Mouse (Mus musculus): Measurements from ENCODE around the gene Nos1ap.

Nos1ap gene

DNA sequence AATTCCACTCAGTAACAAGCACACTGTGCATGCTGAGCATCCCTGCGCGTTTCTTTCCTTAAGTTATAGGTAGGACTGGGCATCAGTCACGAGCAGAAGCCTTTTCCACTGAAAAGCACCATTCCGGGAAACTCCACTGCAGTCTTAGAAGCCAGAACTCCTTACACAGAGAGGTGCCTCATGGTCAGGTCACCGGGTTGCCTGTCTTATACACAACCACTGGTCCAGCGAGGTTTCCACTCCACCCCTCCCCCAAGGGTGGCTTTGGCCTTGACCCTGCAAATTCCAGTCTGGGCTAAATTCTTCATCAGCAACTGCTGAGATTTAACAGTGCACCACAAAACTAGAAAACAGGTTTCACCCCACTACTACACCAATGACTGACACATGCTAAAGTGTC is 1.3 kb downstream of the Nos1ap start:
- DNase-seq (ENCODE audit: low spot score) = no peak

DNA sequence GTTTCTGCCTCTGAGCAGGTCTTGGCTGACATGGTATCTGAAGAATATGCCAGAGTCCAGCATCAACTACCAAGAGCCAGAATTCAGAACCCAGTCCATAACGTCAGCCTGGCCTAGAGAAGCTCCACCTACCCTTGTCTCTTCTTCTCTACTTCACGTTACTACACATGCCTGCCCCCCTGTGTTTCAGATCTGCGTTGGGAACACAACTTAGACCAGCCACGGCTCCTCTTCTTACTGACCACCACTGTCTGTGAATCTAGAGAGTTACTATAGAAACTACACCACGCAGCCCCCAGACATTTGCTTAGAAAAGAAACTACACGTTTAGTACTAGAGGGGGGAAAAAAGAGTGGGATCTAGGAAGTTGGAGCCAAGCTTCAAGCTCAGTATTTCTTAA is 2.9 kb downstream of the Nos1ap start:
- no peak for DNase-seq (ENCODE audit: low spot score)

DNA sequence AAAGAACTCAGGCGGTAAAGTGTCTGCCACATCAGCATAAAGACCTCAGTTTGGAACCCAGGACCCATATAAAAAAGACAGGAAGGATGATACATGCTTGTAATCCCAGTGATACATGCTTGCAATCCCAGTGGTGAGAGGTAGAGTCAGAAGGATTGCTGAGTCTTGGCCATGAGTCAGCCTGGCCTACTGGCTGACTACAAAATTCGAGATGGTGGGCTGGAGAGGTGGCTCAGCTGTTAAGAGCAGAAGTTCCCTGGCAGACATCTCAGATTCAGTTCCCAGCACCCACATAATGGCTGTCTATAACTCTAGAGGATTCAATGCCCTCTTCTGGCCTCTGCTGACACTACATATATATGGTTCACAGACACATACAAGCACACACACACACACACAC is 5.7 kb downstream of the Nos1ap start:
- no peak for DNase-seq (ENCODE audit: low spot score)

DNA sequence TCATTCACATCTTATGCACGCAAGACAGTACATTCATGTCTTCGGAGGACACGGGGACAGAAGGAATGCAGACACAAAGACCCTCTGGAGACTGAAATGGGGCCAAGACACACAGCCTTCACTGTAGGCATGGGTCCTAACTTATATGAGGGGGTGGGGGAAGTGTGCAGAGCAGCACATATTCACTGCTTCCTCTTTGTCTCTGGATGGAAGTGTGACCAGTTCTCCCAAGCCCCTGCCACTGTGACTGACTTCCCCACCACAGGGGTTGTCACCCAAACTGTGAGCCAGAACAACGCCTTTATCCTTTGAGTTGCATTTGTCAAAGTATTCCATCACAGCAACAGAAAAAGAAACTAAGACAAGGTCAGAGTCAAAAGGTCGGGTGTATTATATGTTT is 7.3 kb downstream of the Nos1ap start:
- DNase-seq (ENCODE audit: low spot score) = no peak

DNA sequence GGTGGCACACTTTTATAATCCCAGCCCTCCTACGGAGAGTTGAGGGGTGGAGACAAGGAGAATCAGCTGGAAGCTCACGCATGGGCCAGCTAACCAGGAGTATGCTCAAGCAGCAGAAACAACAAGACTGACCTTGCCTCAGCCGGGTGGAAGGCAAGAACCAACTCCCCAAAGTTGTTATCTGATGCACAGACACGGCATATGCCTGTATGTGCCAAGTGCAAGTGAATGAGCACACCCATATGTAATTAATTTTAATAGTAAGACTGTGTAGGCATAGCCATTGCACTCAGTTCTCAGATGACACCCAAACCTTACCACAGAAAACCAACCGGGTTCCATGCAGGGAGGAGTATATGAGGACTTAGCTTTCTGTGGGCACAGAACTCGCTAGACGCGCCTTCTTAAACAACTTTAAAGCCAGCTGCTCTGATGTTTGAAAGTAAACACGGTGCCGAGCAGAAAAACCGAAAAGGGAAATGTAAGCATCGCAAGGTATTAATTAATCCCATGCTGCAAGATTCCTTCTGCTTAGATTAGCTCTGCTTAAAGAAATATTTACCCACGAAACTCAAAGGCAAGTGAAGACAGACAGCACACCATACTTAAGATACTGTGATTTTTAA is 9.1 kb downstream of the Nos1ap start:
- DNase-seq (ENCODE audit: low spot score) = no peak

DNA sequence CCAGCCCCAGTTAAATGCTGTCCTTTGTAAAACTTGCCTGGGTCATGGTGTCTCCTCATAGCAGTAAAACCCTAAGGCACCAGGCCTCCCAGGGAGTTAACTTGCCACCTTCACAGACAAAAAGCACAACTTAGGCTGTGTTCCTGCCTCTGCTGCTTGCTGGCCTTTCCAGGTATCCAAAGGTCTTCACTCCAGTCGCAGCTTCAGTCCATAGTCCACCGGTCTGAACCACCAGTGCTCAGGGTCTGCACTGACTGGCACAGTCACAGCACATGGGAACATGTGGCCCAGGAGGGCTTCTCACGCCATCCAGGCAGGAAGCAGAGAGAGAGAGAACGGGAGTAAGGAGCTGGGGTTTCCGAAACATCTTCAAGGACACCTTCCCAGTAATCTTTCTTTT is 10.2 kb downstream of the Nos1ap start:
- no peak for DNase-seq (ENCODE audit: low spot score)

DNA sequence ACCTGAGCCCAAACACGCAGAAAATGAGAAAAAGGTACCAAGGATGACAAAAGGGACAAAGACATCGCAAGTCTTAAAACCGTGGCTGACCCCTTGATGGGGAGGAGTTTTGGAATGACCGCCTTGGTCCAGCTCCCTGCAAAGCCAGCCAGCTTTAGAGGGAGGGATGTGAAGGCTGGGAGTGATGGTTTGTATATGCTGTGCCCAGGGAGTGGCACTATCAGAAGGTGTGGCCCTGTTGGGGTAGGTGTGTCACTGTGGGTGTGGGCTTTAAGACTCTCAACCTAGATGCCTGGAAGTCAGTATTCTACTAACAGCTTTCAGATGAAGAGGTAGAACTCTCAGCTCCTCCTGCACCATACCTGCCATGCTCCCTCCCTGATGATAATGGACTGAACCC is 10.6 kb downstream of the Nos1ap start:
- no peak for DNase-seq (ENCODE audit: low spot score)

DNA sequence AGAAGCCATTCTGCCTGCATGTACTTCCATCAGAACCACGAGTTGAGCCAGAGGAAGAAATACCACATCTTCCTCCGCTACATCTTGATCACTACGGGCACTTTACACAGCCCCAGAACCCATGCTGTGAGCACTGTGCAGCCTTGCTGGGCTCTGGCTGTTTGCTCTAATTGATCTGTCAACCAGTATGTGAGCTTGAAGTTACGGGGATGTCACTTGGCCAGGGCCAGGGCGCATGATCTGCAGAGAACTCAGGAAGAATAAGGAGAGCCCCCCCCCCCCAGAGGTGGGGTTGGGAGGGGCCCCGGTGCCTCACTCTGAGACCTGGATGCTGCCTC is 13.0 kb downstream of the Nos1ap start:
- DNase-seq (ENCODE audit: low spot score) = no peak

DNA sequence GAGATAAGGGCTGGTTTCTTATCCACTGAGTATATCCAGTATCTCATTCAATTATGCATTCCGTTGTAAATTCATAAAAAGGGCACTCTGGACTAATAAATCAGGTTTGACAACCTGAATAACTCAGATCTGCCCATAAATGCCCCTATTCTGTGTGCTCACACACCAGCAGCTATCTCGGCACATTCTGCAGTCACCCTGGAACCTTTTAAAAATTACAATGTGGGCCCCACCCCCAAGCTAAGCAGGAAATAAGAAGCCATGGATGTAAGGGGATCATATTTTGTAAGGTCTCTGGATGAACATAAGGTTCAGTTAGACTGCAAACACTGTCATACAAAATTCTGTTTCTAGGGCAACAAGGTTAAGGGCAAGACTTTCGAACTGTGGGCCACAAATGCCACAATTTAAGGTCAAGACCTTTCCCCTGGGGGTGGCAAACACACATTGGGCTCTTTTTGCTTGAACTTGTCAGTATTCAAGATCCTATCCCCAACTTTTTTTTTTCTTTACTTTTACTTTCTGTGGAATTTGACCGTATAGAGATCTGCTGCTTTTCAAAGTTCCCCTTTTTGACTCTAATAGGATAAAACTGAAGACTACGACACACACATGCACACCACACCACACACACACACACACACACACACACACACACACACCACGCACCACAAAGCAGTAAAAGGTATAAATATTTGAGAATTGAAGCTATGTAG is 13.5 kb downstream of the Nos1ap start:
- DNase-seq (ENCODE audit: low spot score) = no peak

DNA sequence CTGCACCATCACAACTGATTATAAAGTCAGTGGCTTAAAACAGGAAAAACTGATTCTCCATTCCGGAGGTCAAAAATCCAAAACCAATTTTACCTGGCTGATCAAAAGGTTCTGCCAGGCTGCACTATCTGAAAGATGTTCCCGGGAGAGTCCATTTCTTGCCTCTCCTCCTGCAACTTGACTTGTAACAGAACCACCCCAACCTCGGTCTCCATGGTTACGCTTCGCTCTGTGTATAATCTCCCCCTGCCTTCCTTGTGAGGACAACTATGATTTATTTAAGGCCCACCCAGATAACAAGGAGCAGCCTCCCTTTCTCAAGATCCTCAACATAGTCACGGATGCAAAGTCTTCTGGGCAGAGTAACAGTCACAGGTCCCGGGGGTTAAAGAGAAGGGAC is 16.5 kb downstream of the Nos1ap start:
- DNase-seq (ENCODE audit: low spot score) = no peak

DNA sequence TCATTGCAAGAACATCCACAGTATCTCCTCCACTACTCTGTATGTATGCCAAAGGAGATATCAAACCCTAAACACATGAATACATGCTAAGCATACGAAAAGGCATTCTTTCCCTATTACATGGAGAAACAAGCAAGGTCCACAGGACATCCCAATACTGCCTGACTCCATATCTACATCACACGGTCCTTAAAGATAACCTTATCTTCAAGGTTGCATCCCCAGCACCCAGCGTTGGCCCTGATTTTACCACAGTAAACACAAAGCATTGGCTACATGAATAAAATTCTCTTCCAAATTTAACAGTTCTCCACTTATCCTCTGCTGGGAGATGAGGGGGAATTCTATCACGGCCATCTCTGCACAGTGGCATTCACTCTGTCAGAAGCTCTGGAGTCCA is 22.7 kb downstream of the Nos1ap start:
- DNase-seq (ENCODE audit: low spot score) = no peak

DNA sequence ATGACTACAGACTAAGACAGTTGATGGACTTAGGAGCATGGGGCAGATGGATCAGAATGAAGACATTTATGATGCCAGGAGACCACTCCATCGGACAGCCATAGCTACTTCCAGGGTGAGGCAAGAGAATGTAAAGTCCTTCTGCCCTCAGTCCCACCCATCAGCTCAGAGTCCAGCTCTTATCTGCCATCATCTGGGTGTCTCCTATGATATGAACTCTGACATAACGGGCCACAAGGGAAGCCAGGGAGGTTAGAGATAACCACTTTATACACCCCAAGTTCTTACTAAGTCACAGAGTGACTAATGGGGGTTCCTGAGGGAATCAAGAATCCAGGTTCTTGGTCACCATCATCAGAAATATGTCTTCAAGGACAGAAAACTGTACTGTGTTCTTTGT is 23.1 kb downstream of the Nos1ap start:
- DNase-seq (ENCODE audit: low spot score) = no peak

DNA sequence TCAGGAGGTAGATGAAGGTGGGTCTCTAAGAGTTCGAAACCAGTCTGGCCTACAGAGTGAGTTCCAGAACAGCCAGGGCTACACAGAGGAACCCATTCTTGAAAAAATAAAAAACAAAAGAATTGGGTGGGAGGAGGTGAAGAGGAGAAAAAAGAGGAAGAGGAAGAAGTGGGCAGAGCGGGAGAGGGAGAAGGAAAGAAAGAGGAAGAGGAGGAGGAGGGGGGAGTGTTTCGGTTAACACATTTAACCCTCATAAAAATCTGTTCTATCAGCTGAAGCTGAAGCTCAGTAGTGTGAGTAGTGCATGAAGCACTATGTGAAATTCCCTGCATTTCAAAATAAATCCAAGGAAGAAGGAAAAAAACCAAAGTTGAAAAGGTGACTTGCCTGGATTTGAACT is 24.7 kb downstream of the Nos1ap start:
- DNase-seq (ENCODE audit: low spot score) = no peak

DNA sequence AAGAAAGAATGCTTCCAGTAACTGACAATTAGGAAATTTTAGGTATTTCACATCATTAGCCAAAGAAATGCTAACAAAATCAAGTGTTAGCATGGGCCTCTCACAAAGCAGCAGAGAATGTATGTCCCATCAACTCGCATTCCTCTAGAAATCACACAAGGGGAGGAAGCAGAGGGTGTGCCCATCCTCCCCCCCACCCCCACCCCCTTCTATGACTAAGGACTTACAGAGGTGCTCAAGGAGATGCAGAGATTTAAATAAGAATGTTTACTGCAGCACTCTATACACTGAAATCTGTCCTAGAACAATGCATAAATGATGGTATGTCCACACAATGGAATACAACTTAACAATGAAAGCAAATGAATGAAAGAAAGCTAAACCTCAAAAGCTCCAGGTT is 27.2 kb downstream of the Nos1ap start:
- no peak for DNase-seq (ENCODE audit: low spot score)

DNA sequence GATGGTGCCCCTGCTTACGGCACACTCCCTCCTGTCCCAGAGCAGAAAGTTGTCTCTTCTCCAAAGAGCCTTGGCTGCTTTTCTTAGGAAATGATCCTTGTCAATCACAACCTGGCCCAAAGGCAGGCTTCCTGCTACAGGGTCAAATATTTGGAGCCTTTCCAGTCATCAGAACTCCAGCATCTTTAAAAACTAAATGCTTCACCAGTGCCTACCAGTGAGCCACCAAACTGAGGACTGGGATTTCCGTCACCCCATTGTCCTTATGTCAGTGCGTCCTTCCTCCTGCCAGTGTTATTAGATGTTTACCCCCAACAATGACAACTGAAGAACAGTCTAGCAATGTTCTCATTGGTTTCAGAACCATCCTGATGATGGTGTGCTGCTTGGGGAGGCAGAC is 28.9 kb downstream of the Nos1ap start:
- no peak for DNase-seq (ENCODE audit: low spot score)

DNA sequence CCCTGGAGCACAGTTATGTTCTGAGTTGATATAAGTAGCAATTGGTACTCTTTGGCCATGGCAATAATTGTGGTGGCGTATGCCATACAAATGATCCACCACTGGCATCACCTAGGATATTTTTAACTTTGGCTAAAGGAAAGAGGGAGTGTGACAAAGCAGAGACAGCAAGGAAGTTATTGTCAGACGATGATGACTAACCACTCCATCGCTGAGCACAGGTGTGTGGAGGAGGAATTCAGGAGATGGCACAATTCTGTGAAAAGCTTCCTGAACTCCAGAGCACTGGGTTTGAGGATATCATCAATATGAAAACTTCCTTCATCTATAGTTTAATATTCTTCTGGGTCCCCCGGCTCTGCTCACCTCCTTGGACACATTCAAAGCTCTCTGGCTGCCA is 31.7 kb downstream of the Nos1ap start:
- no peak for DNase-seq (ENCODE audit: low spot score)

DNA sequence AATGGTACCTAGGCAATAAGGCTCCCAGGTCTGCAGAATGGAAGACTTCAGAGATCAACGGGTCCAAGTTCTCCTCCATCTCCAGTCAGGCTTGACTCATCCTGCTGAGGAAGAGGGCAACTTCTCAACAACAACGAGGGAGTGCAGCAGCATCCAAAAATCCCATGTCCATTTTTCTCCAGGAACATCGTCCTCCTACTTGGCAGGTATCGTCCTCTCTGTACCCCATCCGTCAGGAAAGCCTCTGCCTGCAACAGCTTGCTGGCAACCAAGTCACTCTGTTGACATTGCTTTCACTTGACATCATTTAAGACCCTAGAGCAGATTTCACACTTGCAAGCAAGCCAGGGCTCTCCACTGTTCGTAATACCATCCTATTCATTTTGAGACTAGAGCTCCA is 33.0 kb downstream of the Nos1ap start:
- DNase-seq (ENCODE audit: low spot score) = no peak

DNA sequence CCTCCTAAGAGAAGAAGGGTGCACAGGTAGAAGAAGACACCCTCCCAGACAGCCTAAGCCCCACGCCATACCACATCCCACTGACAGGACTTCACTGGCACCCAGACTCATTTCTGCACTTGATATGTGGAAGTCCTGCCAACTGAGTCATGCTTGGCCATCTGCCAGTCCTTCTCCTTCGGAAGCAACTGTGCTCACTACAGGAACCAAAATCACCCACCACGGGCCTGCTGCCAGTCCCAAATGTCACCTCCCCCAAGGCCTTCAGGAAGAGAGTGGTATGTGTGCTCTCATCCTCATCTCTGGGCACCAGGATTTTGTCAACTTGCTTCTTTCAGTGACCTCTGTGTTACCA is 34.7 kb downstream of the Nos1ap start:
- DNase-seq (ENCODE audit: low spot score) = no peak

DNA sequence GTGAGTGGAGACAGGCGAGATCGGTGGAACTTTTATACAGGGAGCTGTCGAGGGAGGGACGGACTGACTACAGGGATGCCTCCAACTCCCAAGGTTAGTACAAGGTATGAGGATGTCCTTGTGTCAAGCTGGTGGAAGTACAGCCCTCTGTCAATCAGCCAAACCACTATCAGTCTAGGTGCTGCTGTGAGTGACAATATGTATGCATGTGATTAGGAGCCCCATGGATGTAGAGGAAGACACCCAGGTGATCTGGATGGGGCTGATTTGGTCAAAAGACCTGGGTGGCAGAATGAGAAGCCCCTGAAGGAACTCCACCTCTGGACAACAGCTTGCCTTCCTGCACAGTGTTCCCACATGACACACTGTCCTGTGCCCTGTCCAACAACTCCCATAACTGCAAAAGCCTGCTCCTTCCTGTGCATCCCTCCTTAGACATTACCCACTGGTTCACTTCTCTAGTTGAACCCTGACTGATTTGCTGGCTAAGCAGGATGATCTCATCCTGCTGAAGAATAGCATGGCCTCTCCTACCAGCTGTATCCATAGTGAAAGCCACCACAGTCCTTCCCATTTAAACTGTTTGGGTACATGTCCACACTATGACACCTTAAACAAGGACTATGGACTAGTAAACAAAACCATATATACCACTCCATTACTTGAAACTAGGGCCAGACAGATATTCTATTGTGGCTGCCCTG is 35.3 kb downstream of the Nos1ap start:
- DNase-seq (ENCODE audit: low spot score) = no peak

DNA sequence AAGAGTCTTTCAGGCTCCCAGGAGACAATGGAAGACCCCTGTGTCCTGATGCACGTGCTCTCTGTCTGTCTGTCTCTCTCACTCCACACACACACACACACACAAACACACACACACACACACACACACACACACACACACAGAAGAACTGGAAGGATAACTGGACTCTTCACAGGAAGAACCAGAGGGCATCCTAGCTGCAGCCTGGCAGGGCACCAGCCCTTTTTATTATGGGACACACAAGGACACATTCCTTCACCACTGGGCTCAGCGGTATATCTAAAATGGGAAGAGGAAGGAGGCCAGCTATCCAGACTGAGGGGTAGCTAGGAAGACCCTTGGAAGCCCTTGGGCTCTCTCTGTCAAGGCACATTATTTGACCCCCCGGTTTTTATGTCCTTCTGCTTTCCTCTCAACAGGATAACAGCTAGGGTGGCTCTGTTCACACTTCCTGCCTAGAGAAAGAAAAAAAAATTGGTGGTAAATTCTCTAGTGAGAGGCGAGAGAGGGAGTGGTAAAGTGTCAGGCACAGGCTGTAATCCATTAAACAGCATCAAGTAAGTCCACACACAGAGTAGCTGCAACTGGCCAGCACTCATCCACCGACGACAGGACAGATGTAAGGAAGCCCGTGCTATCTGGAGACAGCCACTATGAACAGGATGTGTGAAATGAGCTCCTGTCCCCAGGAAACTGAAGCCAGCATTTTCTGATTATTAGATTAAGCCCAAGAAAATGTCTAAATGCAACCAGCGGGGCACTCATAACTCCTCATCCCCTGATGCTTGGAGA is 38.8 kb downstream of the Nos1ap start:
- DNase-seq (ENCODE audit: low spot score) = no peak

DNA sequence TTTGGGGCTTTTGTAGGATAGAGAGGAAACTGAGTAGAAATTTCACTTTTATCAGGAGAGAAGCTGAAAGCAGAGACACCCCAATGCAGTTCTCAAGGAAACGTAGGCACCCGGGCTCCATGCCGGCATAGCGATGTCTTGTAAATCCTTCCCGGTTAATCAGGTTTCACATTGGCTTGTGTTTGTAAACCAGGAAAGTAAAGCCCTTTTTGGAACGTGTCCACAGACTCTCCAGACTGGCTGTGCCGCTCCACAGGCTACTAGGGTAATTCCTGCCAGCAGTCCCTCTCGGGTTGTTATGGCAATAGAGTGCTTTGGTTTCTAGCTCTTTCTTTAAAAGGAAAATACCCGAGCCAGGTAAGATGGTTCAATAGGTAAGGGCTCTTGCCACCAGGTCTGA is 40.6 kb downstream of the Nos1ap start:
- no peak for DNase-seq (ENCODE audit: low spot score)

DNA sequence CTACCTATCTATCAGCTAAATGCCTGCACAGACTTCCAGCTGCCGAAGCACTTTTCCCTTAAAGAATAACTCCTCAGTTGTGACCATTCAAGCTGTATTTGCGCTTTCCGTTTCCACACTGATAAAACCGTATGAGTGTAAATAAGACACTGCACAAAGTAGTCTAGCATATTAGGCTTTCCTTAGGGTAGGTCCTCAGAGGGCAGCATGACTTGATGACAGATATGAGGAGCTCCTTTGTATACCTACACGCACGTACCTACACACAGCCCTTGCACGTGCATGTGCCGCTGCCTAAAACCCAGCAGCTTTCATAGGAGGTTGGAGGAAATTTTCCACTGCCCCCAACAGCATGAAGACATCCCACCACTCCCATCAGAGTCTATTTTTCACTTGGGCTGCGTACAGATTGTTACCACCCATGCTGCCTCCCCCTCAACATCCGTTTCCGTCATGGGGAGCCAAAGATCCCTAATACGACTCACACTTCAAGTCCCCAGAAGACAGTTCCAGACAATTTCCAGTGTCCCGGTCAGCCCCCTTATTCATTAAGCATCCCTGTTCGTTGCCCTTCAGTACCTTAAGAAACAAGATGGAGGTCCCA is 41.4 kb downstream of the Nos1ap start:
- DNase-seq (ENCODE audit: low spot score) = no peak

DNA sequence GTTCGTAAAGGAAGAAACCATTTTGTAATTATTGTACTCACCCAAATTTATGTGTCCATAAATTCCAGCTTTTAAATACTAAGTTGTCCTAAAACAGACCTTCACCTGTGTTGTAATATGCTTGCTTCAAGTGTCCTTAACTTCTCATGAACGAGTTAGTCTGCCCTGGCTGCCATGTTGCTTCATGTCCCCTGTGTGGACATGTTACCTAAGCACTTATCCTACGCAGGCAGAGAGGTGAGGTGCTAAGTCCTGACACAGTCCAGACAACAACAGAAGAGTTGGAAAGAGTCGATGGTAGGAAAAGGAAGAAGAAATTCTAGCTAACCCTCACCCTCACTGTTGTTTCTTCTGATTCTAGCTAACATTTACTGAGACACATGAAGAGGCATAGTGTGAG is 43.4 kb downstream of the Nos1ap start:
- no peak for DNase-seq (ENCODE audit: low spot score)
